Mouse (Mus musculus) left cerebral cortex, adult 11 months (tissue): Measurements from ENCODE around the gene Haus4.
A peak's percentile ranks its signal among the peaks of the same experiment; 100 is the strongest.

Experiments
- DNase-seq: peaks from one replicate; pipeline ENCODE4 v3.0.0; 2022; ENCODE audit warnings: low spot score

The Haus4 gene

DNA sequence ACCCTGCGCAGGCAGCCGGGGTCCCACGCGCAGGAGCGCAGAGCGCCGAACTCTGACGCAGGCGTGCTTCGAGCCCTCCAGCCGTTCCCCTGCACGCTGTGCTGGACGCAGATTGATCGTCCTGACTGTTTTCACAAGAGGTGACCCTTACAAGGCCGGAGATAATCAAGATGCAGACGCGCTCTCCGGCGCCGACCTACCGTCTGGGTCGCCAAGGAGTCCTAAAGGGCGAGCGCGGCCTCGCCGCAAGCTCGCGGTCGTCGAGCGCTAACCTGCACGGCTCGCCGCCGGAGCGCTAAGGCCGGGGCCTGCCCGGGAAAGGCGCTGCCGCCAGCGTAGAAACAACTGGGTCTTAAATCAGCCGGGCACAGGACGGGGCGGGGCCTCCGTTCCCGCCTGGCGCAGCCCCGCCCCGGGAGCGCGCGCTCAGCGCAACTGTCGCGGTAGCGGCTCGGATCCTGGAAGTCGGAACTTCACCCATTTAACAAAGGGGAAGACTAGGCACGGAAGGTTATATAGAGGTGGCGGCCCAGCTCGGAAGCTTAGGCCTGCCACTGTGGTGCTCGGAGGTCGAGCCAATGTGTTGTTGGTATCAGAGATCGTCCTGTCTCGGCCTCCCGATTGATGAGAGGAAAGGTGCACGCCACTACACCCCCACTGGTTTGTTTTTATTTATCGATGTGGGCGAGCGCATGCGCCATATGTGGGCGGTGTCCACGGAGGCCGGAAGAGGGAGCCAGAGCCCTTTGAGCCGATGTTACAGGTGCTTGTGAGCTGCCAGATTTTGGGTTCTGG is at the start of gene Haus4:
Haus4 (minus strand) TSS at position 642 of the 795 bp plus-strand sequence.
- peak; percentile 36 for DNase-seq

DNA sequence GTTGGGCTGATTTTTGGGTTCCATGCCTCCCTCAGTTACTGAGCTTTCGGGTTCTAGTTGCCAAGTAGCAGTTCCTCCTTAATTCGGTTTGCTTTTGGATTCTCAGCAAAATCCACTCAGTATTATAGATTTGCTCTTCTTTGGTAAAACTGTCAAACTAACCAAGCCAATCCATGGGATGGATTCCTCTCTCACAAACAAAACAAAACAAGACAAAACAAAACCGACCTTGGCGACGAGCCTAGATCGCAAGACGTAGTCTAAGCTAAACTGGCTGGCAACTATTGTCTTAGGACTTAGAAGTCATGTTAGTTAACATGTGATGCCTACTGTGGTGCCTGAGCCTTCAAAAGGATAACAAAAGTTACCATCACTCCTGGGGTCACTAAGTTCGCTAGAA is 49.3 kb upstream of the Haus4 start:
- DNase-seq, result no peak

- peak; percentile 90 for DNase-seq
Measured at GRCm38 (mm10) chr14:54603038-54603654, 48.7 kb upstream of the Haus4 start.

- no peak for DNase-seq
Measured at GRCm38 (mm10) chr14:54602613-54603012, 48.2 kb upstream of the Haus4 start.

DNA sequence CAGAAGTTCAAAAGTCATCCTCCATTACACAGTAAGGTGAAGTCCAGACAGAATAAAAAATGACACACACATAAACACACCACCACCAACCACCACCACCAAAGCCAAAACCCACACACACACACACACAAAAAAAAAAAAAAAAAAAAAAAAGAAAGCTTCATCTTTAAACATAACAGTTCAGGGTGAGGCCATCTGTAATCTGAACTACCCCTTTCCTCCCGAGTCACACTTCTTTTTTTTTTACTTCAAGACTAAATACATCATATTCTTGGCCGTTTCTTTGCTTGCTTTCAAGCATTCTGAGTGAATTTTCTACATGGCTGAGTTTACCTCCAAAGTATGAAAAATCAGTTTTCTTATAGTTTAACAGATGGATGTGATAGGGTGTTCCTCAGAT is 47.2 kb upstream of the Haus4 start:
- DNase-seq, result no peak

DNA sequence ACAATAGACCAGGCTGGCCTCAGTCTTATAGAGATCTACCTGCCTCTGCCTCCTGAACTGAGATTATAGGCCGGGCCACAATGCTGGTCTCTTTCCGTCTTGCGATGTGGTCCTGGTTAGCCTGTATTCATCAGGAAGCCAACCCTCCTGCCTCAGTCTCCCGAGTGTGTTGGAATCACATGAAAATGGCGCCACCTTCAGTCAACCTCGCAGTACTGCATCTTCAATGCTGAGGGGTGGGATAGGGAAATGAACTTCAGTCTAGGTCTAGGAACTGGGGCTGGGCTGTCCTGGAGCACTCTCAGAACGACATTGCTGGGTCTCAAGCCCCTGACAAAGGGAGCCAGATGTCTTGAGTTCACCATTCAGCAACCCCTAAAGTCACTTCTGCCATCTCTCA is 42.7 kb upstream of the Haus4 start:
- no peak for DNase-seq

DNA sequence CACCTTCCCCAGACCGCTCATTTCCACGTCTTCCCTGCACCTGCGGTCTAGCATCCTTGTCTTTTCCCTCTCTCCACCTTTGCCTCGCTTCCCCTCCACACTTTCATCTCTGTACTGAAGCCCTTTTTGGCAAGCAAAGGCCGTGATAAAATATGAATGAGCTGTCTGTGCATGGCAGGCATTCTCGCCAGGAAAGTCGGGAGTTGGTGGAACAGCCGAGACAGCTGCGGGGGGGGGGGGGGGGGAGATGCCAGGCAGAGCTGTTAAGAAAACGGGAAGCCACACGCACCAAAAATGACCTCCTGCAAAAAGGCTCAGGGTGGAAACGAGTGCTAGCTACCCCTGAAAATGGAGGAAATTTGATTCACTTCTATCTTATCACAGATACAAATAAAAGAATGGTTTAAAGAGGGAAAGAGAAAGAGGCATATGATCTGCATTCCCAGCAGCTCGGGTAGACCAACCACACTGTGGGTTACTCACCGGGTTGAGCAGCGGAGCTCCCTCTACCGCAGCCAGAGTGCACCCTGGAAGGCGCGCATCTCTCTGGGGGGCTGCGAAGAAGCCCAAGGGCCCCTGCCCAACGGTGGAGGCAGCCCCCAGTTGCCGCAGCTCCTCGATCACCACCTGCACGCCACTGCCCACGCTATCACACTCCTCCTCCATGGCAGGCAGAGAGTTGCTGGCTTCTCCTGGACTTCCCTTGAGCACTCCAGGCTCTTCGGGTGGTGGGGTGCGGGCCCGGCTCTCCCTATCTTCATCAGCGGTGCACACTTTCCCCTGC is 40.4 kb upstream of the Haus4 start:
- DNase-seq, result no peak

DNA sequence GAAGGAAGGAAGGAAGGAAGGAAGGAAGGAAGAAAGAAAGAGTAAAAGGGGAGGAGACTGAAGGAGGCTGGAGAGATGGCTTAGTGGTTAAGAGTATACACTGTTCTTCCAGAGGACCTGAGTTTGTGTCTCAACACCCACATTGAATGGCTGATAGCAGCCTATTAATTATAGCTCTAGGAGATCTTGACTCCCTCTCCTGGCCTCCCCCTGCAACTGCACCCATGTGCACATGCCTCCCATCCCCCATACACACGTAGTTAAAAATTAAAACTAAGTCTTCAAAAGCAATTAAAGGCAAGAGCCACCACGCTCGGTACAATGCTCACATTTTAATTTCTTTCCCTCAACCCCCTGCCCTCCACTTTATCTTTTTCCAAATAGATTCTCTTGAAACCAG is 39.6 kb upstream of the Haus4 start:
- no peak for DNase-seq

- no peak for DNase-seq
Measured at GRCm38 (mm10) chr14:54592319-54592934, 38.0 kb upstream of the Haus4 start.

DNA sequence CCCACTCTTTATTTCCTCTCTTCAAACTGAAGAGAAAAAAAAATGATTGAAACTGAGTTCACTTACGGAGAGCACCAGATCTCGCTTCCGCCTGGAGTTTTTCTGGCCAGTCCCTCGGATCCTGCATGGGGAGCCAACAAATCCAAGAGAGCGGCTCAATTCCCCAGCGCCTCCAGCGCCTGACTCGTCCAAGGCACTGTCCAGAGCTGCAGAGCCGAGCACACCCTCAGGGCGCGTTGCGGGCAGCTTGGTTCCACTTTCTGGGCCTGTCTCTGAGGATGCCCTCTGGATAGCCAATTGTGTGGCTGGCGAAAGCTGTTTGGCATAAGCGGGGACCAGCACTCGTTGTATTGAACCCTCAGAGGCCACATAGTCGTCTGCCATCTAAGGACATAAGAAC is 36.6 kb upstream of the Haus4 start:
- no peak for DNase-seq

GRCm38 (mm10) chr14:54583681-54584338 is 29.4 kb upstream of the Haus4 start:
- DNase-seq, result no peak

DNA sequence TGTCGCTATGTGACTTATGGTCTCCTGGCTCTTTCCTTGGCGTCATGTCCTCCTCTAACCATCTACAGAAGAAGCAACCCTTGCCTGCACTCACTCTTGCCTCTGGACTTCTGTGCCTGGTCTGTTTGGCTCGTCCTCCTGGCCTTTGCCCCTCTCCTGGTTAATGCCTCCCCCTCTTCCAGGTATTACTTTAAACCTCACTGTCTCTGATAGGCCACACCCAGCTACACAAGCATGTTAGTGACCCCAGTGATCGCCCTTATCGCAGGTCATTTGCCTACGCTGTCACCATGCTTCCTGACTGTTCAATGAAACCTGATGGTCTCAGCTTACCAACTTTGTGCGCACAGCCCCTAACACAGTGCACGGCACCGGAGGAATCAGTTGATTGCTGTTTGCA is 28.1 kb upstream of the Haus4 start:
- no peak for DNase-seq

DNA sequence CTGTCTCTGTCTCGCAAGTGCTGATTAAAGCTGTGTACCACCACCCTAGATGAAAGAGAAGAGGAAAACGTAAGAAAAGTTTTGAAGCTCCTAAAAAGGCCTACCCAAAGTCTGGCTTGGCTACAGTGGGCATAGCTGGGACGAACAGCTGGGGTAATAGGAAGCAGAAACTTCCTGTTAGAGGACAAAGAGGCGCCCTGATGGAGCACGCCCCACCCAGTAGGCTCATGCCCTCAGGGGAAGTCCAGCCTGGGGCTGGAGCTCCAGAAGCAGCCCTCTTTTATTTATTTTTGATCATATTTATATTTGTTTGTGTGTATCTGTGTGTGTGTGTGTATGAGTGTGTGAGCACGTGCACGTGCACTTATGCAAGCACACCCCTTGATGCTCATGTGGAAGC is 25.2 kb upstream of the Haus4 start:
- no peak for DNase-seq

DNA sequence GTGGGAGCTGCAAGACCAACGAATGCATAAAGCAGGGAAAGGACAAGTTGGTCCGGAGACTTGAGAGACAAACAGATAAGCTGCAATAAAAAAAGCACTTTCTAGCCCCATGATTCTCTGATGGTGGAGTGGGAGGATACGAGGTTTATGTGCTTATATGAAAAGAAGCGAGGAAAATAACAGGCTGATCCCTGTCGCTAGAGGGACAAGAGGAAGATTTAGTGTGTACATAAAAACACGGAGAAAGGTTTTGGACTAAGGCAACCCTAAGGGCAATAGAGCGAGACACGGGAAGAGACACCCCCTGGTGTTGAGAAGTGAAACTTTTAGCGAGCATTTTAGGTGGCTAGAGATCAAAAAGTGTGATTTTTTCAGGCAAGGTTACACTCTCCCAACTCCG is 23.6 kb upstream of the Haus4 start:
- no peak for DNase-seq

GRCm38 (mm10) chr14:54577089-54577982 is 22.9 kb upstream of the Haus4 start, which contains the start of gene Ajuba:
Gene Ajuba (minus strand): TSS chr14:54577558.
- DNase-seq, result no peak

DNA sequence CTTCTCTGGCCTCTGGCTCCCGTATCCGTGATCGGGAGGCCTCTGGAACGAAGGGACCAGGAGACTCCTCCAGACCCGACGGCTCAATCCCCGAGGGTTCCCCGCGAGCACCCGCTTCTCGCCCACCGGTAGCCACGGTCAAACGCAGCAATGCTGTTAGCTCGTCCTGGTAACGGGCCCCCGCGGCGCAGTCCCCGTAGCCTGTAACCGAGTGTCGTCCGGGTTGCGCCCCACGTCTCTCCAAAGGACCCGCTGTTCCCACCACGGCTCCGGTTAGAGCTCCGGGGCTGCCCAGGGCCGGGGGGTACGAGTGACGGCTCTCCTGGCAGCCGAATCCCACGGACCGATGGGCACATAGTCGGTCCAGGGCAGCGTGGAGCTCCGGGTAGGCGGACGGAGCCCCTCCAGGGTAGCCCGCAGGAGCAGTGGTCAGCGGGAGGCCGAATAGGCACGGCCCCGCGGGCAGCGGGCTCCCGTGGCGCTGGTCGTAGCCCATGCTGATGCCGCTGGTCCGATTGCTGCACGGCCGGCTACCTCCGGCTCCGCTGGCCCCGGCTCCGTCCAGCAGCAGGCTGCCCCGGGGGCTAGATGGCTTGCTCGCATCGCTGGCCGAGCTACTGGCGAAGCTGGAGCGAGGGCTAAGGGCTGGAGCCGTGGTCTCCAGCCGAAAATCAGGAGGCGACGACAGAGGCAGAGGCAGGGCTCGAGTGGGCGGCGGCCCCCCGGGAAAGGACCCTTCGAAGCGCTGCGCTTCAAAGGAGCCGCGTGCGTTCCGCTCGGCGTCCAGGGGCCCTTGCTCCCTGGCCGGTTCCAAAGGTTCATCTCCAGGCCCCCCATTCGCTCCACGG is 22.0 kb upstream of the Haus4 start:
- no peak for DNase-seq

- no peak for DNase-seq
Measured at GRCm38 (mm10) chr14:54575631-54576030, 21.2 kb upstream of the Haus4 start.

DNA sequence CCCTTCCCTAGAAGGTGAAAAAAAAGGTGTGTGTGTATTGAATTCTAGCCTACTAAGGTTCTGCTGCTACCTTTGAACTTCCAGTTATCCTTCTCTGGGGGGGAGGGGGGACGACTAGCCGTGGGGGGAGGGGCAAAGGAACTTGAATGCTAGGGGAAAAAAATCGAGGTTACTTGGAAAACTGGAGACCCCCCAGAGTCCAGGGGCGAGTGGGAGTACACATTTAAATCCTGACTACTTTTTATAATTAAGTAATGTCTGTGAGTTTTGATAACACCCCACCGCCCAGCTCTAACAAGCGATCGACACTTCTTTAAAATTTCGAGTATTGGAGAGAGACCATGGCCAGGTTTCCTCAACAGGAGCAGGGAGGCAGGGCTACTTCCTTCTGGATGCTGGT is 20.6 kb upstream of the Haus4 start:
- no peak for DNase-seq

DNA sequence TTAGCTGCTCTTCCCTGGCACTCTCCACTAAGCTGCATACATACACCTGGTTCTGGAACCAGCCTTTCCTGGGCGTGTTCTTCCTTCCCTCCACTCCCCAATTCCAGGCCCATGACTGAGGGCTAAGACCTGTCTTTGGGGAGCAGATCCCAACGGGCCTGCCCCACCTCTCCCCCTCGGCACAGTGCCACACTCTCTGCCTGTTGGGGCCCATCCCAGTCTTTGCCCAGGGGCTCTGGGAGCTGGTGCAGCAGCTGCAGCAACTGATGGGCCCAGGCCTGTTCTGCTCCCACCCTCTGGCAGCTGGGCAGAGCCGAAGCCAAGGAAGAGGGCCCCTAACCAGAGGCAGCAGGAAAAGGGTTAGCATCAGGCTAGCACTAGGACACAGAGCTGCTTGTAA is 19.8 kb upstream of the Haus4 start:
- no peak for DNase-seq
